Mouse (Mus musculus): ENCODE measurements around the gene Rer1.

Rer1 gene

DNA sequence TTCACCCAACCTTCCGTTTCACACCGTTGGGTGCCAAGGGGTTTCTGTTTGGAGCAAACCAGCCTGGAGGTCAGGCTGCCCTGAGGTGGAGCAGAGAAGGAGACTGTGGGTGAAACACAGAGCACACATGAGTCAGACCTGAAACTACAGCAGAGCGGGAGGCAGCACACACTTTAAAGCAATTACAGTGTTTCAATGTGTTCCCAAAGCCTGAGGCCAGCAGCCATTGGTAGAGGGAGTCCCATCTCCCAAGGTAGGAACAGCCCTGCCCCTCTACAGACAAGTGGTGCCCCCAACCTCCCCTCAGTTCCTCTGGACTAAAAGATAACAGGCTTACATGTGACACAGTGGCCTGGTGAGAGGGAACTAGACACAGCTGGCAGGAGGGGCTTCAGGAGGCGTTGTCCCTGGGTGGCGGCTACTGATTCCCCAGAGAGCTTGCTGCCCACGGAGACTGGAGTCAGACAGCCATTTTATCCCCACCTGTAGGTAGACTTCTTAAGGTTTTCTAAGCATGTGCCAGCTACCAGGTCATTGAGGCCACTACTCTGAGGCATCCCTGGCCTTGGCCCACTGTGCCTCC is 31.3 kb upstream of the Rer1 start:
- intact Hi-C loops (cut with DNase I) = no loop called here

GRCm38 (mm10) chr4:155116607-155117006 is 30.4 kb upstream of the Rer1 start:
- intact Hi-C loops (cut with DNase I) = no loop called here

DNA sequence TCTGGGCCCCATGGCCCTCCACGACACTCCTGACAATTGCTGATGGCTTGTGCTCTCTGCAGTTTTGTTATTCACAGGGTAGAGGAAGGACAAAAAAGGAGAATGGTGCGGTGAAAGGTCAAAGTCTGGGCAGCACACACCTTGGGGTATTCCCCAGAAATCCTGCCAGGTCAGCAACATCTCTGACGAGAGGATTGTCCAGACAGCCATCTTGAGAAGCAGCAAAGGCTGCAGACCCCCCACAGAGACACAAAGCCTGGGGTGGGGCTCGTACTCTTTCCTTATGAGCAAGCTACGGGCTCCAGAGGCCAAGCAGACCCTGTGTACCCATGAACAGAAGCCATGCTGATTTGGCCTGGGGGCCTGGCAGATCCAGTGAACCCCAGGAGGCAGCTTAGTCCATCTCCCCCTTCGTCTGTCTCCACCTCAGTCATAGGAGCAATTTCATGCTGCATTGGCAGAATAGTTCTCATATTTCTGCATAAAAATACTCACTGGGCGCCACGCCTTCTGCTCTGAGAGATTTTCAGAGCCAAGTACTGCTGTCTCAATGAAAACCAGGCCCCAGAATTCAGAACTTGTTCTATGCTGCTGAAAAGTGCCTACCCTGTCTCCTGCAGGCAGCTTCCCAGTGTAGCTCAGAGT is 27.7 kb upstream of the Rer1 start:
- intact Hi-C loops (cut with DNase I) = no loop called here

- intact Hi-C loops (cut with DNase I) = no loop called here
Measured at GRCm38 (mm10) chr4:155109471-155109870, 23.3 kb upstream of the Rer1 start.

GRCm38 (mm10) chr4:155107886-155108285 is 21.7 kb upstream of the Rer1 start:
- intact Hi-C loops (cut with DNase I) = no loop called here

GRCm38 (mm10) chr4:155098572-155098971 is 12.4 kb upstream of the Rer1 start:
- intact Hi-C loops (cut with DNase I) = no loop called here

GRCm38 (mm10) chr4:155097452-155097851 is 11.3 kb upstream of the Rer1 start:
- intact Hi-C loops (cut with DNase I) = no loop called here

DNA sequence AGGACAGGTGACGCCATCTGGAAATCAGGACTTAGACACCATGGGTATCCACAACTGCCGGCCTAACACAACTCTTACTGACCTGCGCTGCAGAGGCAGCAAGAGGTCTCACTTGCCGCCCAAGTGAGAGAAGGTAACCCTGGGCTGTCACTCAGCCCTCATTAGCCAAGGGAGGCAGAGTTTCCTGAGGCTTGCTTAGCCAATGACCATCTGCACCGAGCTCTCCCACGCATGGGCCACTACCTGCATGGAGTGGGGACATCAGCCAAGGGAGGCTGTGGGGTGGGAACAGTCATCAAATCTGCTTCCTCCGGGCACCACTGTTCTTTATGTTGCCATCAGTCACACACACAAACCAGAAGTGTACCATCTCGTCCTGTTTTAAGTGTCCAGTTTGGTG is 9.8 kb upstream of the Rer1 start:
- intact Hi-C loops (cut with DNase I) = loop anchor here (1.0 to 2.0 kb wide), 2 partner anchors 153 to 213 kb away; partner anchors contain the start of gene Faap20

- intact Hi-C loops (cut with DNase I) = loop anchor here (1.0 to 2.0 kb wide), 2 partner anchors 154 to 213 kb away; partner anchors contain the start of gene Faap20
Measured at GRCm38 (mm10) chr4:155095238-155095900, 9.2 kb upstream of the Rer1 start.

- intact Hi-C loops (cut with DNase I) = loop anchor here (2.0 kb wide), 1 partner anchor 214 kb away; no protein-coding TSS in a partner anchor
Measured at GRCm38 (mm10) chr4:155094565-155094964, 8.4 kb upstream of the Rer1 start.

- intact Hi-C loops (cut with DNase I) = loop anchor here (2.0 kb wide), 1 partner anchor 215 kb away; no protein-coding TSS in a partner anchor
Measured at GRCm38 (mm10) chr4:155093431-155094149, 7.4 kb upstream of the Rer1 start.

DNA sequence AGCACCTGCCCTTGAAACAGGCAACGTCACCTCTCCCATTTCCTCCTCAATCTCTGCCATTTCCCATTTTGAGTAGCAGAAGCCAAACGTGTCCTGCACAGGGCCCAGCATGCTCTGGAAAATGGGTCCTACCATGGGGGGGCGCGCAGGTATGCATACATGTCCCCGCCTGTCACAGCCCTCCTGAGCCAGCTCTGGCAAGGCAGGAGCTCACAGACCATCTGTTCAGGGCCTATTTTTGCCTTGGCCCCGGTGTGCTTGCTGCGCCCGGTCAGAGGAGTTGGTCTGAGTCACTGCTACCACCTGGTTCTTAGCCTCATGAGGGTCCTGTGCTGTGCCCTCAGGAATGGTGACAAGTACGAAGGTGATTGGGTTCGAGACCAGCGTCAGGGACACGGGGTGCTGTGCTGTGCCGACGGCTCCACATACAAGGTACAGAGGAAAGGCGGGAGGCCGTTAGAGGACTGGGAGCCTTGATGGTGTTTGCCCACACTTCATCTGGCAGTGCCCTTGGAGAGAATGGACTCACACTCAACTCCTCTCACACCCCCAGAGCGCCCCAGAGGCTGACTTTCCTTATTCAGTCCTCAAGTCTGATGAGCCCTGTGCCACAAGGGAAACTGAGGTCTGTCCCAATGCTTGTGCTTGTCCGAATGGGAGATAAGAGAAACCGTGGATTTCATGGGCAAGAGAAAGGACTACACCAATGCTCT is 6.7 kb upstream of the Rer1 start:
- intact Hi-C loops (cut with DNase I) = no loop called here

- intact Hi-C loops (cut with DNase I) = no loop called here
Measured at GRCm38 (mm10) chr4:155090688-155091449, 4.7 kb upstream of the Rer1 start.

DNA sequence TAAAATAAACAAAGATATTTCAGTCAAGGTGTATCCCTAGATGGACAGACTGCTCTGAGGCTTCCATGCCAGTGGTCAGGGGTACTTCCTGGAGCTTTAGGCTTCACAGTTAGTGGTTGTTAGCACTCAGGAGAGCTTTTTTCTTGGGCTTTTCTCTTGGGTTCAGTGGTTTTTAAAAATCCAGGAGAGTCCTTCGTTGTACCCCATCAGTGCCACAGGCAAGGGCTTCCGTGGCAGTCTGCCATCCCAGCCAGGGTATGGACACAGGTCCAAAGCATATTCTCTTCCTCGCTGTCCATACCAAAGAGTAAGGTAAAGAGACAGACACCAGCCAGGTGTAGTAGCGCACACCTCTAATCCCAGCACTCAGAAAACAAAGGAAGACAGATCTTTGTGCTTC is 4.0 kb upstream of the Rer1 start:
- intact Hi-C loops (cut with DNase I) = no loop called here

GRCm38 (mm10) chr4:155089241-155089640 is 3.1 kb upstream of the Rer1 start:
- intact Hi-C loops (cut with DNase I) = no loop called here

GRCm38 (mm10) chr4:155085206-155086107 is 725 bp downstream of the Rer1 start:
- intact Hi-C loops (cut with DNase I) = no loop called here

GRCm38 (mm10) chr4:155084351-155084750 is 1.8 kb downstream of the Rer1 start:
- intact Hi-C loops (cut with DNase I) = no loop called here

- intact Hi-C loops (cut with DNase I) = no loop called here
Measured at GRCm38 (mm10) chr4:155083553-155083952, 2.6 kb downstream of the Rer1 start.

DNA sequence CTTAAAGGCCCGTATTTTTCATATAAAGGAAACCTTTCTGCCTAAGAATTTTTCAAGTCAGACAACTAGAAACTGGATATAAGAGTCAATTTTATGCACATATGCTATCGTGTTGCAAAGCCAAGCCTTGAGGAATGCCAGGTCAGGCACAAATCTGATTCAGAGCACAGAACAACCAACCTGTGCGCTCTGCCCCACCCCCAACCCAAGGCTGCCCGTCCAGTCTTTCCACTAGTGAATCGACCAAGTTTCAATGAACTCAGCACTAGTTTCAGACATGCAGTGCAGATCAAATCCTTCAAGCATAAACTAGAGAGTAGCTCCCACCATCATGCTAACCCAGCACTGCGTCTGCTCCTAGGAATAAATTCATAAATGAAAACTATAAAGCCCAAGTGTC is 6.5 kb downstream of the Rer1 start:
- intact Hi-C loops (cut with DNase I) = no loop called here
